Mouse (Mus musculus): ENCODE results near the gene Rfx8.

Gene Rfx8

DNA sequence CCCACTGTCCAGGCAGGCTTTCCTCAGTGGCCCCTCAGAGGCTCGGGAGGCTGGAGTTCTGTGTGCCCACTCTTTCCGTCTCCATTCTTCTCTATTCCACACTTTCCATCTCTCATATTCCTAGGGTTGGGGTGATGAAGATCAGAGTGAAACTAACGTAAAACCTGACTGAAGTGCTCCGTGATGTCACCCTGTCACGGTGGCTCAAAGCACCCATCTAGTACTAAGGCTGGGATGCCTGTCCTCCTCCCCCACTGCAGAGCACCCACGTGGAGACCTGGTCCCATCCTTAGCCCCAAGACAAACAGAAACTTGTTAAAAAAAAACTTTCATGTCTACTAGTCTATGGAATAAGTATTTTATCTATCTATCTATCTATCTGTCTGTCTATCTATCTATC is 14.1 kb upstream of the Rfx8 start:
- in situ Hi-C loops (cut with MboI, MseI) = loop anchor here (10.0 kb wide), 1 partner anchor 1070 kb away; the partner anchor contains the start of gene Aff3

DNA sequence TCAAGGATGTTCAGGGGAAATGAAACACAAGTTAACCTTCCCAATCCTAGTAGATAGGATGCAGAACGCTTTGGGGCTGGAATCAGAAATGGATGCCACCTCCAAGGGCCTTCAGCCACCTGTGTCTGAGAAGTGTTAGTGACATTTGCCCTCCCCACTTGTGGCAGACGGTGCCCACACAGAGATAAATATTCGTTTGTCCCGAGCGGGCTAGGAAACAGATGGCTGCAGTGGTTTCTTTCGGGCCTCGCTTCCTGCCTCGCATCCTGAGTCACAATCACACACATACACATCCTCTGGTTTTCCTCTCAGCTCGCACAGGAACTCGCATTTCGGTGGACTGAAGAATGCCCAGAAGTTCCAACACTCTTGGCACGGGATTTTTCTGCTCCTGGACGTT is 13.5 kb upstream of the Rfx8 start:
- in situ Hi-C loops (cut with MboI, MseI) = loop anchor here (10.0 kb wide), 1 partner anchor 1070 kb away; the partner anchor contains the start of gene Aff3

DNA sequence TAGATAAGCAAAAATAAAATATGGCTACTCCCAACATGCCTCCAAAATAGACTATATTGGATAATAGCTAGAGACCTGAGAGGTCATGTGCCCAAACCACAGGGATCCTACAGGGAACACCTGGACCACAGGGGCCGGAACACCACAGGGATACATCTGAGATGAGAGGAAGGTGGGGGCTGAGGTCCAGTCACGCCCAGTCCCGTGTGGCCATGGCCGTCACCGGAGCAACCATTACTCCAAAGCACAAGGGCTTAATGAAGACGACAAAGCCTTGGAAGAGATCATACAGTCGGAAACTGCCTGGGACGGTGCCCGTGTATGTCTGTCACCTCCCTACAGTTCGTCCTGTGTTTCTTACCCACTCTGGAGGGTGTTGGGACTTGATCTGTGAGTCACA is 13.1 kb upstream of the Rfx8 start:
- in situ Hi-C loops (cut with MboI, MseI) = loop anchor here (10.0 kb wide), 1 partner anchor 1069 kb away; the partner anchor contains the start of gene Aff3

DNA sequence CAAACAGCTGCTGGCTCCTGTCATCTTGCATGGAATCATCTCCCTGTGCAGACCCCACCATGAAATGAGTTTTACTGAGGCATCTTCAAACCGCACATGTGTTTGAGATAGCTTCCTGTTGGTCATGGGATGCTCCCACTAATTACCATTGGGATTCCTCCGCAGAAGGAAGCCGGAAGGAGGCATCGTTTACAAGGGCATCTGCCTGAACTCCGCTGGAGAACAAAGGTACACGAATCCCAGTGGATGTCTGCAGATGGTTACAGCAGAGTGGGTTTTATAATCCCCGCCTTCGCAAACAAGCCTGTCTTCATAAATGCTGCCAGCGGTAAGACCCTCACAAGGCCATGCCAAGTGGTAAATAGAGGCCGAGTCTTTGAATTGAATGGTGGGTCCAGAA is 11.3 kb upstream of the Rfx8 start:
- in situ Hi-C loops (cut with MboI, MseI) = loop anchor here (10.0 kb wide), 1 partner anchor 1067 kb away; the partner anchor contains the start of gene Aff3

DNA sequence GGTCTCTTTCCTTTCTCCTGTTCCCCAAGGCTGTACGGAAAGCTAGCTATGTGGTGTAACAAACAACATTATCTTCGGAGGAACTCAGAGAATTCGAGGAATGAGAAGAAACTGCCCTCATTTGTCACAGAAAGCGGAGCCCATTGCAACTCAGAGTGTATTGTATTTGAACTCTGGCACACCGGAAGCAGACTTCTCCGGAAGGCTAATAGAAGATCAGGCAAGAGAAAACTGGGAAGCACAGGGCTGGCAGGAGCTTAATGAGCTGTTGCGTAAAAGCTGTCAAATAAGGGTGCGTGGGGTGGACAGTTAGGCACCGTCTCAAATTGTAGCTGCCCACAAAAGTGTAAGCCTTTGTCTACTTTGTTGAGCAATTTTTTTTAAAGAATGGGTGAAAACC is 10.7 kb upstream of the Rfx8 start:
- in situ Hi-C loops (cut with MboI, MseI) = loop anchor here (10.0 kb wide), 1 partner anchor 1067 kb away; the partner anchor contains the start of gene Aff3

DNA sequence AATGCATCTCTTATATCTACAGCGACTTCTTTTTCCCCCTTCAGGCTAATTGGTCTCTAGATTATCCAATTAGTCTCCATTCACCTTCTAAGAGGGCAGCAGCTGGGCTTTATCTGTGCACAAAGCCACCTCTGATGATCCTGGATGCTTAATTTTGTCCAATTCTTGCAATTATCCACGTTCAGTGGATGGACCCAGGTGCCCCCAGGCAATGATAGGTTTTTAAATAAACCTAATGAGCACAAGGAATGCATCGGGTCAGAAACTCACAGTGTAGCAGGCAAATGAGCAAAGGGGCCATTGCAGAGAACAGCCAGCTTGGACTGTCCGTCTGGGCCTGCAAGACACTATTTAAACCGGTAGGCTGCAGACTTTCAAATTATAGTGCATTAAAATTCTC is 10.1 kb upstream of the Rfx8 start:
- in situ Hi-C loops (cut with MboI, MseI) = loop anchor here (10.0 kb wide), 1 partner anchor 1066 kb away; the partner anchor contains the start of gene Aff3

DNA sequence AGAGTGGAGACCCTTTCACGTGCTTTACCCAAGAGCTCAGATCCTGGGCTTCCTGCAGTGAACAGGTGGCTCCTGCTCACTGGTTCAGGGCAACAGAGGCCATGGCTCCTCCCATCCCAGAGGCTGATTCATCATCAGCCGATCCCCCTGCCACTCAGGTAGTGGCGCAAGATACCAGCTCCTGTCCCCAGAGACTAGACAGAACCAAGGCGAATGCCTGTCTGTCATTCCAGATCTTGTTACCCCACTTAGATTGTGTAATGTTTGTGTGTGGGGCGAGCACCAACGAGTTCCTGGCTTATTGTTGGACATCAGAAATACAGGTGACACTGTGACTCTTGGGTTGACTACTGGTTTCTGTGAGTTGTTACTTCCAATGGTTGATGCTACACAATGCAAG is 9.1 kb upstream of the Rfx8 start:
- in situ Hi-C loops (cut with MboI, MseI) = loop anchor here (10.0 kb wide), 1 partner anchor 1065 kb away; the partner anchor contains the start of gene Aff3

DNA sequence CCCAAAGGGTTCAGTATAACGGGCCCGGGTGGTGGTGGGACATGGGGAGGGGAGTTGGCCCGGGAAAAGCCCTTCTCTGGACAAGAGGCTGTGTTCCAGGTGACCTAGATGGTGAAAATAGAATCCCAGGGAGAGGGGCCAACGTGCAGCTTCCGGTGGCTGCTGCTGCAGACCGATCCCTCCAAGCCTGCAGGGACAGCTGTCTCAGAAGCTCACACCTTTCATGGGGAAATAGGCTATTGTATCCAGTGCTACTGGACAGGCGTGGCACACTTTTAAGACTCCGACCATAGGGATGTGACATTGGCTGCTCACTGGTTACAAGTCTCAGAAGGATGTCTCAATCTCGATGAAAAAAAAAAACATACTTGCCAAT is 542 bp upstream of the Rfx8 start:
- in situ Hi-C loops (cut with MboI, MseI) = no loop called here

DNA sequence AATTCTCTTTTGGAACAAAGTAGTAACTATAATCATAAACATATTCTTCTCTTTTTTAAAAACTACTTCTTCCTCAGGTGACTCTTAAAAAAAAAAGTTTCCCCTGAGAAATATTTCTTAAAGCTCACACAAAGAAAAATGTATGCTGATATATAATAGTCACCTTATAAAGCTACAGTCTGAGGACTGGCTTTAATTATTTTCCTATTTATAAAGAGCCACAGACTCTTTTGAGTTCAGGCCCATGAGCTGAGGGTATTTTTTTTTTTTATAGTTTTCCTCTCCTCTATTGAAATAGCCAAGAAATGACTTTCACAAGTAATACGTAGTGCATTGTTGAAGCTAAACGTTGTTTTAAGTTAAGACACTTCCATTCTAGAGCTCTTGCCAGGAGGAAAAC is 611 bp downstream of the Rfx8 start:
- in situ Hi-C loops (cut with MboI, MseI) = no loop called here

DNA sequence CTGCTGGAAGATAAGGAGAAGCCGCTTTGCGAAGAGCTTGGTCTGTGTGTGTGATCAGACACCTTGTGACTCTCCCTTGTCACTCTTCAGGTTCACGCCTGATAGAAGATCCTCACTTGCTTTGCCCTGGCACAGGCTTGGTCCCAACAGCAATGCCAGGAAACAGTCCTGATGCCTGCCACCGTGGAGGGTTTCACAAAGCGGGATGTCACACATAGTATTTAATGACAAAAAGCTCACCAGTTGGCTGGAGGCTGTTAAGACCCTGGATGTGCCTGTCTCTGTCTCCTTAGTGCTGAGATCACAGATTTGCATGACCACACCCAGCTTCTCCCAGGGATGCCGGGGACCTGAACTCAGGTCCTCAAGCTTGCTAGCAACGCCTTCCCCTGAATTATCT is 5.2 kb downstream of the Rfx8 start:
- in situ Hi-C loops (cut with MboI, MseI) = loop anchor here (10.0 kb wide), 1 partner anchor 179 kb away; no protein-coding TSS in a partner anchor

DNA sequence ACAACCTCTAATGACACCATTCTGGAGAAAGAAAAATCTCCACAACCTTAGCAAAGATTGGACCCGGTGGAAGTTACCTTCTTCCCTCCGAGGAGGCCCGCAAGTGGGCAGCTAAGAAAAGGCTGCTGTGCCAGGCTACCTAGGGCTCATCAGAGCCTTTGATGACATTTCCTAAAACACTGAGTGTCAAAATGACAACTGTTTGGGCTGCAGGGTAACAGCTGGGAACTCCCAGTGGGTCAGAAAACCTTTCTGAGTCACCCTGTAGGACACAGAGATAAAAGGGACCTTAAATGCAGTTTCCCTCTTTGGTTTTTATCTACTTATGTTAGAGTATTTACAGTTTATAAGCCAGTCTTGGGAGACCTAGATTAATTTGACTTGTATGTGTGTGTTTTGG is 6.1 kb downstream of the Rfx8 start:
- in situ Hi-C loops (cut with MboI, MseI) = loop anchor here (10.0 kb wide), 1 partner anchor 180 kb away; no protein-coding TSS in a partner anchor

DNA sequence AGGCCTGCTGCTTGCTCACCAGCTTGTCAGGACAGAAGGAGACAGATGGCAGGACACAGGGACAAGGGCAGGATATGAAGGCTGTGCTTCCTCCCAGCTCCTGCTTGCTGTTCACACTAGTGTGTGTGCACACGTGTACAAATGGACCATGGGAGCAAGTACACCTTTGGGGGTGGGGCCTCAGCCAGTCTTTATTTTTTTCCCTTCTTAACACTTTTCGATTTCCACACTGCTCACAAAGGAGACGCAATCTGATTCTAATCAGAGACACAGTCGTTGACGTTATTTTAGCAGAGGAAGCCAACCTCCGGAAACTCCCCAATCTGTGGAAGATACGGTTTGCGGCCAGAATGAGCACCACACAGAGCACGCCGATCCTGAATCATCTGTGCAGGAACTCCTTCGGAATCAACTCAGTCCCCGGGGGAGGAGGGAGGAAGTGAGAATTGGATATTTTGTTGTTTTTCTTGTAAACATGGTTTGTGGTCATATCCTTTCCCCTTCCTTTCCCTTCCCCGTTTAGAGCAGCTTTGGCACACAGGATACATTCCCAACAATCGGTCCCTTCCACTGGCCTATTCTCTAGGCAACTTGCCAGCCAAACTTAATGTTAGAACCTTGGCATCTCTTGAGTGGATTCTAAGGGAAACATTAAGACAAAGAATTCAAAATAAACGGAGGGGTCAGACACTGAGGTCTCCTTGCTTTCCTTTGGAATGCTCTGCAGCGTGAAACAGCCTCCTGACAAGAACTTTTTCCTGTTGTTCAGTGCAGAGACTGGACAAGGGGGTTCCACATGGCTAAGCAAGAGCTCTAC is 6.7 kb downstream of the Rfx8 start:
- in situ Hi-C loops (cut with MboI, MseI) = loop anchor here (10.0 kb wide), 1 partner anchor 181 kb away; no protein-coding TSS in a partner anchor

DNA sequence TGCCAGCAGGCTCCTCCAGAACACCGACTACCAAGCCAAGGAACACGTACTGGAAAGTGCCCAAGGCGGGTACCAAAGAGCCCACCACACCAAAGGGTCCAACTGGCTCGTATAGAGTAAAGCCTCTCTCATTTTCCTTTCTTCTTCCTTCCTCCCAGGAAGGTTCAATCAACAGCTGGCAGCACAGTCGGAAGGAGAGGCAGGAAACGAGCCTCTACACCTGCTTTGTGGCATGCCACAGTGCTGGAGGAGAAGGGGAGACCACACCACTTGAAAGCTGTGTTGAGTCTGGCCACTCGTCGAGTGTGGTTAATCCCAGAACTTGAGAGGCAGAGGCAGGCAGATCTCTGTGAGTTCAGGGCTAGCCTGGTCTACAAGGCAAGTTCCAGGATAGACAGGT is 7.5 kb downstream of the Rfx8 start:
- in situ Hi-C loops (cut with MboI, MseI) = loop anchor here (10.0 kb wide), 1 partner anchor 182 kb away; no protein-coding TSS in a partner anchor

DNA sequence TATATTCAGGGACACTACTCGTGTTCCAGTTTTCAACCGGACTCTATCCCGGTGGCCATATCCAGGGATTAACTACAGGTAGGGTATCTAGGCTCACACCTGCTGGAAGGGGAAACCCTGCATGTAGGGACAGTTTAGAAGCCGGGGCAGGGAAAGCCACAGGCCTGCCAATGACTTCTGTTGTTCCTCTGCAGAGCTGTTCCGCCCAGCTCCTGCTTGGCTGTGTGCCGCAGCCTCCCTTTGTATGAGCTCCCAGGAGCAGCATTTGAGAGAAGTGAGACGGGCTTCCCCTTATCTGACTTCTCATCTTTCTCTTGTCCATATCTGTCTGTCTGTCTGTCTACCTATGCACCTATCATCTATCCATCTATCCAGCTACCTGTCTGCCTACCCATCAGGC is 8.5 kb downstream of the Rfx8 start:
- in situ Hi-C loops (cut with MboI, MseI) = loop anchor here (10.0 kb wide), 1 partner anchor 183 kb away; no protein-coding TSS in a partner anchor

DNA sequence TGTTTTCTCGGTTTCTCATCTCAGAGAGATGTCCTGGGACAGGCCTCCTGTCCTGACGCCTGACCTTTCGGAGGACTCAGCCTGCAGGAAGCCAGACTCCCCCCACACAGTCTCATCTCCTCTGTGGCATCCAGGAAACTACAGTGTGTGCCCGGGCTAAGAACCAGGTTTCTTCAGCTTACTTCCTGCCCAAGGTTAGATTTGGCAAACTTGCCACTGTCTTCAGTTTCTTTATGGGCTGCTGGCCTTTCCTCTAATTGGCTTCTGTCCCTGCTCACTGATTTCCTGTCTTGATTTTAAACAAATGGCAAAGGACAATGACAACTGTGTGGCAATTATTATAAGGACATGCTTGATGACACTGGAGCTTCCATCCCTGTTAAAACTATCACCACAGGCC is 10.2 kb downstream of the Rfx8 start:
- in situ Hi-C loops (cut with MboI, MseI) = loop anchor here (10.0 kb wide), 1 partner anchor 184 kb away; no protein-coding TSS in a partner anchor

DNA sequence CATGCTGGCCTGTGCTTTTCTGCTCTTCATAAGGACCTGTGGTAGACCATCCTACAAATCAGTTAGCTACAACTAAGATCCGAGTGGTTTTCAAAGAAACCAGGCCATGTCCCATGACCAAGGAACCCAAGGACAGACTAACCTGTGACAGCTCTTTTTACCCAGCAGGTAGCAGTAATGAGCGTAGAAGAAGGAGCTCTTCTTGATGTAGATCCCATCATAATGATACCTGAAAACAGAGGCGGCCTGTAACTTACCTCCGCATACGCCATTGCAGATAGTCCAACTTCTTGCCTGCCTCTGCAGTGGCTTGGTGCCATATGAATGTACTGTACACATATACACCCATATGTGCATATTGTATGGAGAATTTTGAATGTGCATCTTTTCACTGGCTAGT is 10.8 kb downstream of the Rfx8 start:
- in situ Hi-C loops (cut with MboI, MseI) = loop anchor here (10.0 kb wide), 1 partner anchor 185 kb away; no protein-coding TSS in a partner anchor

DNA sequence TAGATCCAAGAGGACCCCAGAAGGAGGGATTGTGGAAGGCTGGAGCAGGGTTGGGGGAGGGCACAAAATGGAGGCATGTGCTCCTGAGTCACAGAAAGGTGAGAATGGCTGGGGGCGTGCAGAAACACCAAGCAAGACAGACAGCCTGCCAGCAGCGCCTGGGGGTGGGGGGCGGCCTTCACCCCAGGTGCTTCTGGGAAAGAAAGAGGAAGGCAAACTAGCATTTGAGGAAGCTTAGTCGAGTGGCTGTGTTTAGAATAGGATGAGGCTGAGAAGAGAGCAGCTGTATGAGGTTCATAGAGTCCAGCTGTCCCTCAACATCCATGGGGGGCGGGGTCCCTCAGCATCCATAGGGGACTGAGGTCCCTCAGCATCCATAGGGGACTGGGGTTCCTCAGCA is 12.0 kb downstream of the Rfx8 start:
- in situ Hi-C loops (cut with MboI, MseI) = no loop called here

DNA sequence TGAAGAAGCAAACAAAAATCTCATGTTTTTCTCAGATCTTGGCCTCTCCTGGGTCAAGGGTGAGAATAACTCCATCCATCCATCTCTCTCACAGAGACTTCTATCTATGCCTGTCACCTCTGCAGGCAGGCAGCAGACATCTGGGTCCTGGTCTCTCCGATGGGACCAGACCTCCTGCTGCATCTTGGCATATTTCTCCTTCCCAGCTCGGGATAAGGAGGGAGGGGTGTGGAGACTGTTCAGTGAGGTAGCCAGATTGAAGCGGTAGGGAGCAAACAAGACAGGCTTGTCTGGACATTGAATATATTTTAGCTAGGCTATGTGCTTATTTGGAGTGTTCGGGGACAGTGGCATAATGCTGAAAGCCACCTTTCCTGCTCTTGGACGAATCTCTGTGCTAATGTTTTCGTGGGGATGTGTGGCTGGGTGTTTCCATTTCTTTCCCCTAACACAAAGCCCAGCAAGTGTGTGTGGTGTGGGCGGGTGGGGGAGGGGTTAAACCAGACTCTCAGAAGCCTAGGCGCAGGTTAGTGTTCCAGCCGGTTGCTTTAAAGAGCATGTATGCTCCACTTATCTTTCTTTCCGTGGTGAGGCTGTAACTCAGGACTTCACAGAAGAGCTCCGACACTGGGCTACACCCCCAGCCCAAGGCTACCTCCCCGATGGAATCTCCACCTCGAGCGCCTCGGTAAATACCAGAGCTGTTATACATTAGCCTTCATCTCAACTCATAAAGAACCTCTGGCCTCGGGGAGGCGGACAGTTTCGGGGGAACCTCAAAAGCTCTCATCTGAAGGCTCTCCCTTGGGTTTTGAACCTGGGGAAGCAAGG is 18.4 kb downstream of the Rfx8 start:
- in situ Hi-C loops (cut with MboI, MseI) = no loop called here

DNA sequence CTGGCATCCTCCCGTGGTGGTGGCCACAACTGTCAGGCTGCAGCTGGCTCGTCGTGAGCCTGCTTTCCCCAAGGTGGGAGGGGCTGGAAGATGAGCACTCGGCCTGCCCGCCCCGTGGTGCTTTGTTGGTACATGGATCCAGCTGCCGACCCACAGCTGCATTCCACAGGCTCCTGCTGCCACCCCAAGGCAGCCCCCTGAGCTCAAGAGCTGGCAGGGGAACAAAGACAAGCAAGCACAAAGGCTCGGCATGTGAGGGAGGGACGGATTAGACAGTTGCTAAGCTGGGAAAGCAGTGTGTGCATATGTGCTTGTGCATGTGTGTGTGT is 19.6 kb downstream of the Rfx8 start:
- in situ Hi-C loops (cut with MboI, MseI) = no loop called here

DNA sequence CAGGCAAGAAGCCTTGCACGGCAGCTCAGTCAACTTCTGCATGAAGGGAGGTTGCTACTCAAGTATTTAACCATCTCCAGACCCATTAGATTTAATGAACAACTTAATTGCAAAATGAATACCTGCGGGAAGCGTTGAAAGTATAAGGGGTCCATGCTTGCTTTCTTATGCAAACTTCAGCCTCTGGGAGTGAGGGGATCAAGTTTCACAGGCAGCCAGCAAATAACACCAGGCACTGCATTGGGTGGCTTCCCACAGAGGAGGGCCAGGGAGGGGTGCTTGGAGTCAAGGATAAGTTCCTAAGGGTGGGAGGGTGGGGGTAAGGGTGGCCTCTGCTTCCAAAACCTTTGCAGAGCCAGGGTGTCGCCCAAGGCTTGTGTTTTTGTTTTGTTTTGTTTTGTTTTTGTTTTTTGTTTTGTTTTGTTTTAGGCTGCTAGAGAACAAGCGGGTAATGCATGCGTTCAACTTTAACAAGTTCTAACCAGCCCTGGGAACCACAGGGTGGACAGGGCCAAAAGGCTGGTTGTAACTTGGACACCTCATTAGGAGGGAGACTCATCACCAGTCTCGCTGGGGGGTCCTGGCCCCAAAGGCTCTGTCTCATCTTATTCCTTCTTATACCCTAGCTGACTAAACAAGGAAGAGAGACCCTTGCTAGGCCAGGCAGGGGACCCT is 20.1 kb downstream of the Rfx8 start:
- in situ Hi-C loops (cut with MboI, MseI) = no loop called here

DNA sequence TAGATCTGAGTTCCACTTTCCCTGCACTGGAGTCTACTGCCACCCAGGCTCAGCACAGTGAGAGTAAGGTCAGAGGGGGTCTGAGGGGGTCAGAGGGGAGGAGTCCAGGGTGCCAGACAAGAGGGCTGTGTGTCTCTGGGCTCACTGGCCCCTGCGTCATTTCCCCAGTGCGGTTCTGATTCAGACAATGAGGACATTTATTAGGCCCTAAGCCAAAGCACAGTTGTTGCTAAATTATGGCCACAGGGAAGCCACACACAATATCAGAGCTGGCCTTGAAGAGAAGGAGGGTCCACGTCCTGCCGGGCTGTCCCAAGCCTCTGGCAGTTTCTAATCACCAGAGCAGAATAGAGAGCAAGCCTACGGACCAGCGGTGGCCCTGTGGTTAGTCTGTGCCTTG is 22.3 kb downstream of the Rfx8 start:
- in situ Hi-C loops (cut with MboI, MseI) = no loop called here

DNA sequence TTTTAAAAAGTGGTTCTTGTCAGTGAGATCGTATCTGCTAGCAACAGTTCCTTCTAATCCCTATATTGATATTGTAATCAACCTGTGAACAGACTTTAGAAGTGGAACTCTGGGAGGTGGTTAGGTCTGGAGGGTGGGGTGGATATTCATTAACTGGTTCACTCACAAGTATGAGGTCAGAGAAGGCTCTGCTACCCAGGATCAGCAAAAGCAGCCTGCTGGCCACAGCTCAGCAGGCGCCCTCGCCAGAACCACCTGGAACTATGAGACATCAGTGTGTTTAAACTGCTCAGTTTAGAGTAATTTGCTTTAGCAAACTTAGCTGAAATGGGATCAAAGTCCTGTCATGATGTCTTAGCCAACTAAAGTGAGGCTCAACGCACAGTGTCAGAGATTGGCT is 25.6 kb downstream of the Rfx8 start:
- in situ Hi-C loops (cut with MboI, MseI) = no loop called here
